Mouse (Mus musculus): ENCODE results near the gene Hilpda. TPM values are rescaled to one million over a fixed set of nuclear protein-coding genes. Genes with fewer than 3 reads are reported as not detected.

The Hilpda gene
- polyA plus RNA-seq, 1 experiment from 2014 or later = 29.2 TPM

- Histone ChIP-seq H3K4me2 (ENCODE audit: low read depth, low read length, severe bottlenecking) (no peak overlapping the region), H3K4me1 (replicated peaks; ENCODE audit: control insufficient read depth, insufficient read depth, low read length) (no peaks in the 10 kb centered on the region; the same call in 1 of the 2 replicates), H3K9ac (ENCODE audit: low read length) (no peak overlapping the region), H3K27ac (ENCODE audit: low read depth, low read length) (no peak overlapping the region), H3K9me3 (ENCODE audit: control insufficient read depth, low read length) (no peaks in the 10 kb centered on the region), H3K36me3 (ENCODE audit: control insufficient read depth, insufficient read depth, low read length) (no peaks in the 10 kb centered on the region; the same call in 1 of the 2 replicates), H3K27me3 (ENCODE audit: control insufficient read depth, insufficient read depth, low read length) (no peaks in the 10 kb centered on the region), H3K4me3 (ENCODE audit: low read depth, low read length) (no peak overlapping the region)
- DNase-seq (ENCODE audit: low spot score) = no peak
- no peak for ATAC-seq (replicated peaks; ENCODE audit: low FRiP score)
- 29% methylated on average over 7 of the region's 7 CpGs for WGBS
Measured at GRCm38 (mm10) chr6:29280671-29281070, 8.4 kb downstream of the Hilpda start.

- no peaks in the 10 kb centered on the region for H3K36me3 ChIP-seq (ENCODE audit: control insufficient read depth, insufficient read depth, low read length)
- H3K9ac ChIP-seq (ENCODE audit: low read length) = no peak overlapping the region
- H3K27ac ChIP-seq (ENCODE audit: low read depth, low read length) = no peak overlapping the region
- DNase-seq (ENCODE audit: low spot score) (no peak), ATAC-seq (replicated peaks; ENCODE audit: low FRiP score) (no peak)
- 73% methylated on average over 7 of the region's 7 CpGs for WGBS
- H3K27me3 ChIP-seq (ENCODE audit: control insufficient read depth, insufficient read depth, low read length) = no peaks in the 10 kb centered on the region
- H3K4me1 ChIP-seq (replicated peaks; ENCODE audit: control insufficient read depth, insufficient read depth, low read length) = no peaks in the 10 kb centered on the region
- H3K4me3 ChIP-seq (ENCODE audit: low read depth, low read length) = no peak overlapping the region
- no peak overlapping the region for H3K4me2 ChIP-seq (ENCODE audit: low read depth, low read length, severe bottlenecking)
- no peaks in the 10 kb centered on the region for H3K9me3 ChIP-seq (ENCODE audit: control insufficient read depth, low read length)
Measured at GRCm38 (mm10) chr6:29286870-29287269, 14.6 kb downstream of the Hilpda start.

DNA sequence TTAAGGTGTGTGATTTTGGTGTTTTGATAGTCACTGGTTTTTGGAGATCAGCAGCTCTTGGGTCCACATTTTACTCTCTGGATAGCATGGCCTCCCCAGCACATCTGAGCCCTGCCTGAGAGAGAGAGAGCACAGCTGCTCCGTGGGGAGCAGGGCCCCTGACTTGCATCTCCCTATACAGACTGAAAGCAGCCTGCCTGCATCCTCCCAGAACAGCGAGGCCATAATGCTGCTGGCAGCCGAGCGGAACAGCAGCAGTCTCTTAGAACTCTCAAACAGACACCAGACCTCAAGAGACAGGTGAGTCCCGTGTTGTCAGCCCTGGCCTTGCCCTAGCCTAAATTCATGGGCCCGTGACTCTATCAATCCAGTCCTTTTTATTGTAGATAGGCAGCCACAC lies 15.2 kb downstream of the Hilpda start:
- DNase-seq (ENCODE audit: low spot score) = no peak
- Histone ChIP-seq H3K27ac (ENCODE audit: low read depth, low read length) (no peak overlapping the region), H3K9ac (ENCODE audit: low read length) (no peak overlapping the region), H3K4me2 (ENCODE audit: low read depth, low read length, severe bottlenecking) (no peak overlapping the region), H3K36me3 (ENCODE audit: control insufficient read depth, insufficient read depth, low read length) (no peaks in the 10 kb centered on the region), H3K4me3 (ENCODE audit: low read depth, low read length) (no peak overlapping the region), H3K9me3 (ENCODE audit: control insufficient read depth, low read length) (no peaks in the 10 kb centered on the region), H3K27me3 (ENCODE audit: control insufficient read depth, insufficient read depth, low read length) (no peaks in the 10 kb centered on the region), H3K4me1 (replicated peaks; ENCODE audit: control insufficient read depth, insufficient read depth, low read length) (no peaks in the 10 kb centered on the region)
- 36% methylated on average over 6 of the region's 6 CpGs for WGBS
- ATAC-seq (replicated peaks; ENCODE audit: low FRiP score) = no peak

GRCm38 (mm10) chr6:29287944-29288343 lies 15.7 kb downstream of the Hilpda start:
- no peak for DNase-seq (ENCODE audit: low spot score)
- Histone ChIP-seq H3K27me3 (ENCODE audit: control insufficient read depth, insufficient read depth, low read length) (no peaks in the 10 kb centered on the region), H3K9ac (ENCODE audit: low read length) (no peak overlapping the region)

GRCm38 (mm10) chr6:29288651-29289050 lies 16.4 kb downstream of the Hilpda start:
- no peak for DNase-seq (ENCODE audit: low spot score)
- Histone ChIP-seq H3K27me3 (ENCODE audit: control insufficient read depth, insufficient read depth, low read length) (no peaks in the 10 kb centered on the region), H3K27ac (ENCODE audit: low read depth, low read length) (no peak overlapping the region), H3K36me3 (ENCODE audit: control insufficient read depth, insufficient read depth, low read length) (no peaks in the 10 kb centered on the region), H3K4me2 (ENCODE audit: low read depth, low read length, severe bottlenecking) (no peak overlapping the region), H3K4me1 (replicated peaks; ENCODE audit: control insufficient read depth, insufficient read depth, low read length) (no peaks in the 10 kb centered on the region), H3K9me3 (ENCODE audit: control insufficient read depth, low read length) (no peaks in the 10 kb centered on the region), H3K4me3 (ENCODE audit: low read depth, low read length) (no peak overlapping the region), H3K9ac (ENCODE audit: low read length) (no peak overlapping the region)
- no peak for ATAC-seq (replicated peaks; ENCODE audit: low FRiP score)
- WGBS = 58% methylated on average over 6 of the region's 6 CpGs

More at GRCm38 (mm10) chr6:29287944-29288343, 15.7 kb downstream of the Hilpda start:
- no peak for ATAC-seq (replicated peaks; ENCODE audit: low FRiP score)
- 60% methylated on average over 5 of the region's 5 CpGs for WGBS
- Histone ChIP-seq H3K9me3 (ENCODE audit: control insufficient read depth, low read length) (no peaks in the 10 kb centered on the region), H3K27ac (ENCODE audit: low read depth, low read length) (no peak overlapping the region), H3K4me3 (ENCODE audit: low read depth, low read length) (no peak overlapping the region), H3K4me1 (replicated peaks; ENCODE audit: control insufficient read depth, insufficient read depth, low read length) (no peaks in the 10 kb centered on the region), H3K36me3 (ENCODE audit: control insufficient read depth, insufficient read depth, low read length) (no peaks in the 10 kb centered on the region), H3K4me2 (ENCODE audit: low read depth, low read length, severe bottlenecking) (no peak overlapping the region)

DNA sequence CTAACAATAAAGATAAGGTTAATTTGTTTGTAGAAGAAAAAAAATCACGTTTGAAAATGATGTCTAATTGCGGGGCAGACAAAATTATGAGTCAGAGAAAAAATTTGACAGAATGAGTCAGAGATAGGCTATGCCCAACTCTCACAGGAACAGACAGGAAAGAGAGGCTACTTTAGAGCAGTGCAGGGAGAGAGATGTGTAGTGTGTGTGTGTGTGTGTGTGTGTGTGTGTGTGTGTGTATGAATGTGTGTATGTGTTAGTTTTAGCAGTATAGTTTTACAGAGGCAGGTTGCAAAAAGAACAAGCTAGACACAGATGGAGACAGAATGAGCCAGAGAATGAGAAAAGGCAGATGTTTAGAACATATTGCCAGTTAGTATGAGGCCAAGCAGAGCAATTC lies 26.8 kb downstream of the Hilpda start:
- Histone ChIP-seq H3K4me1 (replicated peaks; ENCODE audit: control insufficient read depth, insufficient read depth, low read length) (no peaks in the 10 kb centered on the region), H3K4me3 (ENCODE audit: low read depth, low read length) (no peak overlapping the region), H3K36me3 (ENCODE audit: control insufficient read depth, insufficient read depth, low read length) (no peaks in the 10 kb centered on the region), H3K27me3 (ENCODE audit: control insufficient read depth, insufficient read depth, low read length) (no peaks in the 10 kb centered on the region), H3K9me3 (ENCODE audit: control insufficient read depth, low read length) (no peaks in the 10 kb centered on the region), H3K4me2 (ENCODE audit: low read depth, low read length, severe bottlenecking) (no peak overlapping the region), H3K27ac (ENCODE audit: low read depth, low read length) (no peak overlapping the region), H3K9ac (ENCODE audit: low read length) (no peak overlapping the region)
- DNase-seq (ENCODE audit: low spot score) (no peak), ATAC-seq (replicated peaks; ENCODE audit: low FRiP score) (no peak)
- 79% methylated on average over 2 of the region's 2 CpGs for WGBS

GRCm38 (mm10) chr6:29303251-29303650 lies 31.0 kb downstream of the Hilpda start:
- Histone ChIP-seq H3K9me3 (ENCODE audit: control insufficient read depth, low read length) (no peaks in the 10 kb centered on the region), H3K9ac (ENCODE audit: low read length) (no peak overlapping the region), H3K4me2 (ENCODE audit: low read depth, low read length, severe bottlenecking) (no peak overlapping the region), H3K4me3 (ENCODE audit: low read depth, low read length) (no peak overlapping the region), H3K27me3 (ENCODE audit: control insufficient read depth, insufficient read depth, low read length) (no peaks in the 10 kb centered on the region), H3K4me1 (replicated peaks; ENCODE audit: control insufficient read depth, insufficient read depth, low read length) (no peaks in the 10 kb centered on the region), H3K27ac (ENCODE audit: low read depth, low read length) (no peak overlapping the region), H3K36me3 (ENCODE audit: control insufficient read depth, insufficient read depth, low read length) (no peaks in the 10 kb centered on the region)
- DNase-seq (ENCODE audit: low spot score) (no peak), ATAC-seq (replicated peaks; ENCODE audit: low FRiP score) (no peak)

DNA sequence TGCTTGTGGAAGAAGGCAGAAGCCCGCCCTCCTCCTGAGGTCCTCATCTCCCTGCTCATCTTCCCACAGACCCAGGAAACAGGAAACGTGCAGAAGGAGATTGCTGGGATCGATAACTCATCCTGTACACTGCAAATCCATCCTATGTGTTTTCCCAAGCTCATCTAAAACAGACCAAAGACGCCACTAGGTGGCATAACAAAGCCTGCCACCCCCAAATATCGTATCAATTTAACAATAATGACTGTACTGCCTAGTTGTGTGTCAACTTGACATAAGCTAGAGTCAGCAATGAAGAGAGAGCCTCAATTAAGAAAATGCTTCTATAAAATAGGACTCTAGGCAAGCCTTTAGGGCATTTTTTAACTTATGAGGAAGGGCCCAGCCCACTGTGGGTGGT lies 31.4 kb downstream of the Hilpda start:
- 51% methylated on average over 5 of the region's 5 CpGs for WGBS
- Histone ChIP-seq H3K4me3 (ENCODE audit: low read depth, low read length) (no peak overlapping the region), H3K27ac (ENCODE audit: low read depth, low read length) (no peak overlapping the region), H3K36me3 (ENCODE audit: control insufficient read depth, insufficient read depth, low read length) (no peaks in the 10 kb centered on the region), H3K4me2 (ENCODE audit: low read depth, low read length, severe bottlenecking) (no peak overlapping the region), H3K9me3 (ENCODE audit: control insufficient read depth, low read length) (no peaks in the 10 kb centered on the region), H3K27me3 (ENCODE audit: control insufficient read depth, insufficient read depth, low read length) (no peaks in the 10 kb centered on the region), H3K4me1 (replicated peaks; ENCODE audit: control insufficient read depth, insufficient read depth, low read length) (no peaks in the 10 kb centered on the region), H3K9ac (ENCODE audit: low read length) (no peak overlapping the region)
- ATAC-seq (replicated peaks; ENCODE audit: low FRiP score) = no peak
- no peak for DNase-seq (ENCODE audit: low spot score)

GRCm38 (mm10) chr6:29305462-29305861 lies 33.2 kb downstream of the Hilpda start:
- no peaks in the 10 kb centered on the region for H3K27me3 ChIP-seq (ENCODE audit: control insufficient read depth, insufficient read depth, low read length)
- H3K36me3 ChIP-seq (ENCODE audit: control insufficient read depth, insufficient read depth, low read length) = no peaks in the 10 kb centered on the region
- H3K27ac ChIP-seq (ENCODE audit: low read depth, low read length) = no peak overlapping the region
- no peak overlapping the region for H3K4me2 ChIP-seq (ENCODE audit: low read depth, low read length, severe bottlenecking)
- ATAC-seq (replicated peaks; ENCODE audit: low FRiP score) = no peak
- H3K9me3 ChIP-seq (ENCODE audit: control insufficient read depth, low read length) = no peaks in the 10 kb centered on the region
- no peaks in the 10 kb centered on the region for H3K4me1 ChIP-seq (replicated peaks; ENCODE audit: control insufficient read depth, insufficient read depth, low read length)
- no peak overlapping the region for H3K4me3 ChIP-seq (ENCODE audit: low read depth, low read length)
- DNase-seq (ENCODE audit: low spot score) = no peak
- 91% methylated on average over 4 of the region's 4 CpGs for WGBS
- no peak overlapping the region for H3K9ac ChIP-seq (ENCODE audit: low read length)
